Comparison of ENCODE assay signal across 8 mouse cellular contexts in the genomic region with DNA sequence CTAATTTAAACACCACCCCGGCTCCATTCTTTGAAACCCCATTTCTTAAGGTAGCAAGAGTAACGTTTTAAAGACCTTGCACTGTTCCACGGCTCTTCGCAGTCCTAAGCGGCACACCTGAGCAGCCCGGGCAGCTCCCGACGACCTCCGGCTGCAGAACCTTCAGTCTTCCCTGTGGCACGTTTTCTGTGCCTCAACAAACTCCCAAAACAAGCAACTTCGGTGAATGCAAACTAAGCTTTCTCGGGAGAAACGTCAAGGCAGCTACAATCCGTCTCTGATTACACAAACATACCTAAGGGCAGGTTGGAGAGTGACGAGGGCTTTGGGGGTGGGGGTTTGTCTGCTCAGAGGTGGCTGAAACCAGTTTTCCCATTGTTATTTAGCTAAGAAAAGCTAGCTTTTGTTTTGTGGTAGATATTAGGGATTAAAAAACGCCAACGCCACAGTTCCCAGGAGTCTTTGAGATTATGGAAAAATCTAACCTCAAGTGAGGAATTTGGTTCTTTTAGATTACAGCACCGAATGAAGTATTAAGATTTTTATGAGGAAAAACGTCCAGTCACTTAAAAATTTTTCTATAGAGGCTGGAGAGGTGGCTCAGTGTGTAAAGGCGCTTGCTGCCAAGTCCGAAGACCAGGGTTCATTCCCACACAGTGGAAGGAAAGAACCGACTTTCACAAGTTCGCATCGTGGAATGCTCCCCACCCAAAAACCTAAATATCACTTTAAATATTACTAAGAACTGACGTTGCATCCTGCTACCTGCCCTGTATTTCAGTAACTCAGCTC. TPM values are rescaled to one million over a fixed set of nuclear protein-coding genes. Genes with fewer than 3 reads are reported as not detected.
DNase-seq lines count a peak whose midpoint lies in the region; ATAC-seq and TF ChIP-seq lines count a peak whose summit lies in the region.

A gene (minus strand): TSS at position 211 of the 792 bp plus-strand sequence.

- no peak for DNase-seq in kidney, adult 8-10 months
- peak; percentile 6 for DNase-seq in T-cell, adult 2 months (ENCODE audit: low spot score)
- no peak for DNase-seq in heart, postnatal 0 days (ENCODE audit: low spot score)
- peak; percentile 21 for DNase-seq in thymus, postnatal 4 days
- DNase-seq in testis, postnatal 10 days (ENCODE audit: low spot score) = no peak
- DNase-seq in left cerebral cortex, postnatal 10 days (ENCODE audit: extremely low spot score in 1 of 2, low spot score in 2 of 2) = no peak

- peak; percentile 11; the same call in 1 of the 2 replicates for ATAC-seq in kidney, embryonic 14.5 days (ENCODE audit: low FRiP score, low TSS enrichment)
- no peak for ATAC-seq in heart, postnatal 0 days (ENCODE audit: insufficient read depth, low read depth)
- ATAC-seq in liver, embryonic 15.5 days (ENCODE audit: insufficient read depth) = no peak

- peak within 1 kb of the TSS; percentile 55; the same call in 1 of the 2 replicates for H3K9ac ChIP-seq in kidney, embryonic 14.5 days (ENCODE audit: low read depth, low read length)
- H3K9ac ChIP-seq in heart, postnatal 0 days (replicated peaks; ENCODE audit: low read depth, low read length) = peak within 1 kb of the TSS; percentile 35; the same call in 1 of the 2 replicates
- peak within 1 kb of the TSS; percentile 51 for H3K9ac ChIP-seq in liver, embryonic 15.5 days

- H3K36me3 ChIP-seq in kidney, embryonic 14.5 days (ENCODE audit: control insufficient read depth, insufficient read depth, low read length) = no peaks in the 10 kb centered on the region
- H3K36me3 ChIP-seq in heart, postnatal 0 days (replicated peaks; ENCODE audit: control insufficient read depth, insufficient read depth, low read length) = no peaks in the 10 kb centered on the region
- H3K36me3 ChIP-seq in liver, embryonic 15.5 days (replicated peaks) = no peaks in the 10 kb centered on the region

- peak within 1 kb of the TSS; percentile 84 for H3K4me2 ChIP-seq in kidney, embryonic 14.5 days (replicated peaks; ENCODE audit: low read depth, low read length)
- peak within 1 kb of the TSS; percentile 76 for H3K4me2 ChIP-seq in heart, postnatal 0 days (ENCODE audit: low read depth, low read length)
- H3K4me2 ChIP-seq in liver, embryonic 15.5 days = peak within 1 kb of the TSS; percentile 94

- TF ChIP-seq EP300 in heart, postnatal 0 days (IDR thresholded peaks at IDR 0.05; ENCODE audit: low read depth) = no peak

- no peak for TF ChIP-seq CTCF in heart, postnatal 0 days (IDR thresholded peaks at IDR 0.05; ENCODE audit: low read depth)

- H3K27ac ChIP-seq in kidney, embryonic 14.5 days (ENCODE audit: low read depth, low read length) = no peak within 1 kb of the TSS
- no peak within 1 kb of the TSS for H3K27ac ChIP-seq in heart, postnatal 0 days (ENCODE audit: low read depth)
- H3K27ac ChIP-seq in liver, embryonic 15.5 days (replicated peaks) = no peak within 1 kb of the TSS

- peaks cover 5% of the 10 kb centered on the region; the same call in 1 of the 2 replicates for H3K4me1 ChIP-seq in kidney, embryonic 14.5 days (ENCODE audit: control insufficient read depth, insufficient read depth, low read length)
- H3K4me1 ChIP-seq in heart, postnatal 0 days (ENCODE audit: control insufficient read depth, insufficient read depth) = peaks cover 5% of the 10 kb centered on the region; the same call in 1 of the 2 replicates
- peaks cover 29% of the 10 kb centered on the region for H3K4me1 ChIP-seq in liver, embryonic 15.5 days (replicated peaks)

- intact Hi-C loops in left cerebral cortex, postnatal 10 days (cut with DNase I) = loop anchor here (5.0 kb wide), 1 partner anchor 66 kb away; no protein-coding TSS in a partner anchor

- WGBS in kidney, embryonic 14.5 days = 3% methylated on average over 25 of the region's 25 CpGs
- WGBS in heart, postnatal 0 days = 6% methylated on average over 25 of the region's 25 CpGs
- WGBS in liver, embryonic 15.5 days (ENCODE audit: insufficient replicate concordance) = 7% methylated on average over 25 of the region's 25 CpGs

- peak within 1 kb of the TSS; percentile 60 for H3K4me3 ChIP-seq in kidney, embryonic 14.5 days (ENCODE audit: low read length)
- peak within 1 kb of the TSS; percentile 59 for H3K4me3 ChIP-seq in heart, postnatal 0 days (ENCODE audit: low read depth, low read length)
- peak within 1 kb of the TSS; percentile 69 for H3K4me3 ChIP-seq in liver, embryonic 15.5 days (replicated peaks)

- H3K9me3 ChIP-seq in kidney, embryonic 14.5 days (ENCODE audit: control insufficient read depth, low read length) = no peaks in the 10 kb centered on the region
- no peaks in the 10 kb centered on the region for H3K9me3 ChIP-seq in heart, postnatal 0 days (replicated peaks; ENCODE audit: control insufficient read depth, low read length)
- no peaks in the 10 kb centered on the region for H3K9me3 ChIP-seq in liver, embryonic 15.5 days (replicated peaks)

- H3K27me3 ChIP-seq in kidney, embryonic 14.5 days (ENCODE audit: control insufficient read depth, insufficient read depth, low read length) = peaks cover 51% of the 10 kb centered on the region
- H3K27me3 ChIP-seq in heart, postnatal 0 days (ENCODE audit: control insufficient read depth, insufficient read depth, low read length) = peaks cover 66% of the 10 kb centered on the region
- H3K27me3 ChIP-seq in liver, embryonic 15.5 days = peaks cover 52% of the 10 kb centered on the region

RNA-seq across cellular contexts. Expression of the gene that starts here (rescaled TPM):
- polyA plus RNA-seq in kidney, embryonic 14.5 days (2014; fragmentation: Nextera tagmentation; extraction: Ambion mirVana) = 1.9 and 2.0 TPM in 2 replicates
- total RNA-seq in heart, postnatal 0 days (2014; rRNA removed; ENCODE audit: low replicate concordance) = 0.85 and 1.1 TPM in 2 replicates
- polyA plus RNA-seq in heart, postnatal 0 days (2015; fragmentation: Nextera tagmentation; extraction: Ambion mirVana) = 0.48 and 0.63 TPM in 2 replicates
- 0.15 and 0.28 TPM in 2 replicates for polyA plus RNA-seq in liver, embryonic 15.5 days (2015; fragmentation: Nextera tagmentation; extraction: Ambion mirVana)
- total RNA-seq in left cerebral cortex, postnatal 10 days (2021) = 1 to 10 TPM; 1.9 to 2.0 TPM

Comparison
In these comparisons a context has a peak if more than half of its experiments do, and no peak if none do; other contexts are left out.
1. DNase-seq: peak in T-cell, adult 2 months (single experiment) and thymus, postnatal 4 days (single experiment); none in kidney, adult 8-10 months (0 of 2), heart, postnatal 0 days (single experiment), testis, postnatal 10 days (single experiment) and left cerebral cortex, postnatal 10 days (0 of 2).
2. Peak in every context shown above with its lines, with median percentiles within 50 percentile points of each other: H3K4me2 ChIP-seq, H3K4me3 ChIP-seq and H3K9ac ChIP-seq.